ENCODE assay signal across 7 mouse cellular contexts in the genomic region with DNA sequence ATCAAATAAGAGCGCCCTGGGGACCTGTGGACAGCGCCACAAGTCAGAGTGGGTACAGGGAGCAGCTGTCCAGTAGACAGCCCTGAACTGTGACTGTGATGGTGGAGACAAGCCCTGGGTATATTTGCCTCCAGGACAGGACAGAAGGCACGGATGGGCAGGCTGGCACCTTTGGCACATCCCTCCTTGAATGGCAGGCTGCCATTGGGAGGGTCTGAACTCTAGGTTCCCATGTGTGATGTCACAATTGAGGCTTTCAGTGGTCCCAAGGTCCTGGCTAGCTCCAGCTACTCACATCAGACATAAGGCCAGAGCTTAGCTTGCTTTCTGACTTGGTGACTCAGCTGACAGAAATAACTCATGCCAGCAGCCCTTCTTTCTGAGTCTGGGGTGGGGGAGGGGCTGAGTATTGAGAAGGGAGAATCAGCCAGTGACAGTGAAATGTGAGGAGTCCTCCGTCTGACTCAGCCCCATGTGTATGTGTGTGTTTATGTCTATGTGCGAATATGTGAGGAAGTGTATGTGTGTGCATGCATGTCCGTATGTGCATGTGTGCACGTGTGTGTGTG.
DNase-seq lines count a peak whose midpoint lies in the region; ATAC-seq and TF ChIP-seq lines count a peak whose summit lies in the region.

No protein-coding gene starts in this region.

- no peak for TF ChIP-seq CTCF in olfactory bulb, adult 2 months (IDR thresholded peaks at IDR 0.05; ENCODE audit: insufficient read depth, low read depth, low read length)

- H3K9me3 ChIP-seq in midbrain, embryonic 14.5 days (ENCODE audit: control insufficient read depth, low read length): no peaks in the 10 kb centered on the region
- no peaks in the 10 kb centered on the region for H3K9me3 ChIP-seq in midbrain, embryonic 16.5 days (replicated peaks; ENCODE audit: control insufficient read depth, low read length, poor library complexity, severe bottlenecking)
- no peaks in the 10 kb centered on the region for H3K9me3 ChIP-seq in liver, embryonic 11.5 days (ENCODE audit: control insufficient read depth, low read length)

- TF ChIP-seq POLR2A in olfactory bulb, adult 2 months (IDR thresholded peaks at IDR 0.05; ENCODE audit: insufficient read depth, low read depth, low read length): no peak

- H3K9ac ChIP-seq in midbrain, embryonic 14.5 days (replicated peaks; ENCODE audit: low read length): no peak overlapping the region
- H3K9ac ChIP-seq in midbrain, embryonic 16.5 days (ENCODE audit: low read depth, low read length): no peak overlapping the region
- H3K9ac ChIP-seq in liver, embryonic 11.5 days (ENCODE audit: low read depth, low read length): no peak overlapping the region

- no peaks in the 10 kb centered on the region for H3K27me3 ChIP-seq in midbrain, embryonic 14.5 days (ENCODE audit: control insufficient read depth, insufficient read depth, low read length)
- H3K27me3 ChIP-seq in midbrain, embryonic 16.5 days (ENCODE audit: control insufficient read depth, insufficient read depth, low read depth, low read length): no peaks in the 10 kb centered on the region
- no peaks in the 10 kb centered on the region for H3K27me3 ChIP-seq in liver, embryonic 11.5 days (replicated peaks; ENCODE audit: control insufficient read depth, insufficient read depth, low read length)

- H3K36me3 ChIP-seq in midbrain, embryonic 14.5 days (ENCODE audit: control insufficient read depth, insufficient read depth, low read length): no peaks in the 10 kb centered on the region
- H3K36me3 ChIP-seq in midbrain, embryonic 16.5 days (ENCODE audit: control insufficient read depth, insufficient read depth, low read length): no peaks in the 10 kb centered on the region
- no peaks in the 10 kb centered on the region for H3K36me3 ChIP-seq in liver, embryonic 11.5 days (ENCODE audit: control insufficient read depth, insufficient read depth, low read length)

- H3K4me1 ChIP-seq in midbrain, embryonic 14.5 days (ENCODE audit: control insufficient read depth, insufficient read depth, low read length): no peaks in the 10 kb centered on the region
- H3K4me1 ChIP-seq in midbrain, embryonic 16.5 days (ENCODE audit: control insufficient read depth, insufficient read depth, low read length): no peaks in the 10 kb centered on the region
- peaks cover 12% of the 10 kb centered on the region for H3K4me1 ChIP-seq in olfactory bulb, adult 2 months (ENCODE audit: control insufficient read depth, insufficient read depth, low read length)
- H3K4me1 ChIP-seq in liver, embryonic 11.5 days (replicated peaks; ENCODE audit: control insufficient read depth, insufficient read depth, low read length): peaks cover 8% of the 10 kb centered on the region

- WGBS in midbrain, embryonic 14.5 days: 78% methylated on average over 7 of the region's 7 CpGs
- WGBS in midbrain, embryonic 16.5 days: 76% methylated on average over 7 of the region's 7 CpGs
- WGBS in olfactory bulb, adult 2 months: 76% methylated on average over 7 of the region's 7 CpGs
- 72% methylated on average over 7 of the region's 7 CpGs for whole genome bisulfite sequencing in liver, embryonic 11.5 days

- H3K4me3 ChIP-seq in midbrain, embryonic 14.5 days (replicated peaks; ENCODE audit: low read depth, low read length): no peak overlapping the region
- no peak overlapping the region for H3K4me3 ChIP-seq in midbrain, embryonic 16.5 days (ENCODE audit: low read depth, low read length)
- no peak overlapping the region for H3K4me3 ChIP-seq in olfactory bulb, adult 2 months (ENCODE audit: insufficient read depth, low read depth, low read length)
- no peak overlapping the region for H3K4me3 ChIP-seq in liver, embryonic 11.5 days (ENCODE audit: low read depth, low read length)

- no peak for ATAC-seq in midbrain, embryonic 14.5 days (ENCODE audit: low FRiP score, low TSS enrichment)
- ATAC-seq in midbrain, embryonic 16.5 days: no peak
- no peak for ATAC-seq in liver, embryonic 11.5 days (replicated peaks; ENCODE audit: low FRiP score)

- no peak overlapping the region for H3K27ac ChIP-seq in midbrain, embryonic 14.5 days (replicated peaks; ENCODE audit: low read depth, low read length)
- no peak overlapping the region for H3K27ac ChIP-seq in midbrain, embryonic 16.5 days (ENCODE audit: low read length)
- H3K27ac ChIP-seq in olfactory bulb, adult 2 months (ENCODE audit: insufficient read depth, low read depth, low read length): peak overlapping the region; percentile 15; the same call in 1 of the 2 replicates
- H3K27ac ChIP-seq in liver, embryonic 11.5 days (ENCODE audit: low read depth, low read length): no peak overlapping the region

- H3K4me2 ChIP-seq in midbrain, embryonic 14.5 days (ENCODE audit: low read length): no peak overlapping the region
- H3K4me2 ChIP-seq in midbrain, embryonic 16.5 days (ENCODE audit: low read length): no peak overlapping the region
- no peak overlapping the region for H3K4me2 ChIP-seq in liver, embryonic 11.5 days

- peak; percentile 39 for DNase-seq in midbrain, embryonic 14.5 days
- DNase-seq in adrenal gland, postnatal 4 days (ENCODE audit: low spot score in 2 of 2): peak; percentile 31 to 58
- DNase-seq in gastrocnemius, adult 8-10 months (ENCODE audit: low spot score in 2 of 2): peak; percentile 63 to 66
- DNase-seq in liver, embryonic 11.5 days (ENCODE audit: low spot score): no peak
- no peak for DNase-seq in lung, postnatal 25 days (ENCODE audit: low spot score)

Comparison
In these comparisons a context has a peak if more than half of its experiments do, and no peak if none do; other contexts are left out.
1. DNase-seq: peak in midbrain, embryonic 14.5 days (single experiment), adrenal gland, postnatal 4 days (2 of 2) and gastrocnemius, adult 8-10 months (2 of 2); none in liver, embryonic 11.5 days (single experiment) and lung, postnatal 25 days (single experiment).